Mouse (Mus musculus): ENCODE data around the gene Trmt61a. TPM values are rescaled to one million over a fixed set of nuclear protein-coding genes. Genes with fewer than 3 reads are reported as not detected.

Trmt61a gene
- polyA plus RNA-seq, 1 experiment from 2014 or later: 9.3 TPM

DNA sequence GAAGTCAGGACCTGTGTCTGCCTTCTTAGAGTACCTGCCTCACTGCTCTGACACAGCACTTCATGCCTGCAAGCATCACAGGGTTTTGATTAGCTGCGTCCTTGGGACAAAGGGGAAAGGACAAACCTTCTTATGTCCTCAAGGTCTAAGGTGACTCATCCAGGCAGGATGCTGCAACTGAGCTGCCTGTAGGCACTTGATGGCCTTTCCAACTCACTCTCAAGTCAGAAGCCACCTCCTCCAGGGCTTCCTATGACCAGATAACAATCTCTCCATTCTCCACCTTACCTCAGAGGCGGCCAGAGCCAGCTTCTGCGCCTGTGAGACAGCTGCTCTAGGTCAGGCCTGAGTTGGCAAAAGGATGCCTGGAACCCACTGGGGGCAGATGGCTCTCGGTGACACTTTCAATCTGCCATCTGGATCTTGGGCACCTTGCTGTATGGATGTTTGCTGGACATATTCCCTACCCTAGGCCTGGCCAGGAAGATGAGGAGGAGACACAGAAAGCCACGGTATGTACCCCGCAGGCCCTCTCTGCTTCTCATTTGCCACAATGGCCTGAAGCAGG is 20.5 kb downstream of the Trmt61a start:
- ATAC-seq (ENCODE audit: insufficient read depth): no peak
- Histone ChIP-seq H3K4me3 (ENCODE audit: low read depth, low read length) (no peak overlapping the region), H3K9ac (no peak overlapping the region), H3K4me2 (no peak overlapping the region), H3K4me1 (ENCODE audit: insufficient read depth) (peaks cover 20% of the 10 kb centered on the region), H3K27ac (ENCODE audit: low read depth) (no peak overlapping the region), H3K36me3 (ENCODE audit: insufficient read depth) (no peaks in the 10 kb centered on the region), H3K27me3 (ENCODE audit: insufficient read depth, low read length) (no peaks in the 10 kb centered on the region), H3K9me3 (ENCODE audit: low read depth, low read length) (no peaks in the 10 kb centered on the region)
- no peak for DNase-seq
- 78% methylated on average over 6 of the region's 6 CpGs for WGBS
- TF ChIP-seq CTCF (IDR thresholded peaks at IDR 0.05; ENCODE audit: low read depth): no peak

DNA sequence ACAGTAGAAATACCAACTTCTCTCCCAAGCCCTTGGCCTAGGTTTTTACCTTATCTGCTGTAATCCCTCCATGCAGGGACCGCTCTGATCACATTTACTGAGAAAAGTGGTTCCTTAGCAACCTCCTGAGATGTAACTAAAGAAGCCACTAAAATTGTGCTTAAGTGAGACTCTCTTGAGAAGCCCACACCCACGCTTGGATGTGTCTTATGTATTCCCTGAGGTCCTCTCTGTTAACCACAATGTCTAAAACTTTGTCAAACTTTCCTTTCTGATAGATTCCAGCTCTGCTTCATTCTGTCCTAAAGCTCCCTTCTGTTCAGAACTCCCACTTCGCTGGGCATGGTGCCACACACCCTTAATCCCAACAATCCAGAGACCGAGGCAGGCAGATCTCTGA is 21.6 kb downstream of the Trmt61a start:
- H3K9me3 ChIP-seq (ENCODE audit: low read depth, low read length): no peaks in the 10 kb centered on the region
- no peaks in the 10 kb centered on the region for H3K36me3 ChIP-seq (ENCODE audit: insufficient read depth)
- H3K4me1 ChIP-seq (ENCODE audit: insufficient read depth): peaks cover 10% of the 10 kb centered on the region
- no peak overlapping the region for H3K27ac ChIP-seq (ENCODE audit: low read depth)
- H3K4me3 ChIP-seq (ENCODE audit: low read depth, low read length): no peak overlapping the region
- no peak overlapping the region for H3K9ac ChIP-seq
- TF ChIP-seq CTCF (IDR thresholded peaks at IDR 0.05; ENCODE audit: low read depth): no peak
- no peaks in the 10 kb centered on the region for H3K27me3 ChIP-seq (ENCODE audit: insufficient read depth, low read length)
- no peak overlapping the region for H3K4me2 ChIP-seq
- no peak for DNase-seq
- WGBS: 79% methylated on average over 4 of the region's 4 CpGs
- ATAC-seq (ENCODE audit: insufficient read depth): no peak

DNA sequence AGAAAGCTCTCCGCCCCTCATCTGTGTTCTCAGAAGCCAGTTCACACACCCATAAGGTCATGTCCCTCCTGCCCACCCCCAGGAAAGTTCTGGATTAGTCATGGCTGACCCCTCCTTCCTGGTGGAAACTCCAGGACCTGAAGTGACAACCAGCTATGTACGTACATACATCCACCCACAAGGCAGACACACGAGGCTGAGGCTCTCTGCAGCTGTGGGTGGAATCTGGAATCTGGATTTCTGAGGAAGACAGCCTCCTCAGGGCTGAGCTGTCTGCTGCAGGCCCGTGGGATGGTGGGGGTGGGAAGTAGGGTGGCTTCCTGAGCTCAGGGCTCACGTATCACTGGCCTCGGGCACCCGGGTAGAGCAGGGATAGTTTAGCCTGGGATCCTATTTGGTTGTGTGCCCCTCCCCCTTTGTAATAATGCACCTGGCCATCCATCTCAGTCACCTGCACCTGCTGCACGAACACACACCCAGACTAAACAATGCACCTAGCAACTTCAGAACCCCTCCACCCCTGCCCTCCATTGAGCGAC is 23.1 kb downstream of the Trmt61a start:
- Histone ChIP-seq H3K4me3 (ENCODE audit: low read depth, low read length) (no peak overlapping the region), H3K9ac (no peak overlapping the region), H3K4me1 (ENCODE audit: insufficient read depth) (peaks cover 9% of the 10 kb centered on the region; the same call in 1 of the 2 replicates), H3K27me3 (ENCODE audit: insufficient read depth, low read length) (no peaks in the 10 kb centered on the region), H3K9me3 (ENCODE audit: low read depth, low read length) (no peaks in the 10 kb centered on the region), H3K27ac (ENCODE audit: low read depth) (no peak overlapping the region), H3K4me2 (no peak overlapping the region), H3K36me3 (ENCODE audit: insufficient read depth) (no peaks in the 10 kb centered on the region)
- no peak for DNase-seq
- whole genome bisulfite sequencing: 45% methylated on average over 9 of the region's 9 CpGs
- TF ChIP-seq CTCF (IDR thresholded peaks at IDR 0.05; ENCODE audit: low read depth): no peak
- no peak for ATAC-seq (ENCODE audit: insufficient read depth)

DNA sequence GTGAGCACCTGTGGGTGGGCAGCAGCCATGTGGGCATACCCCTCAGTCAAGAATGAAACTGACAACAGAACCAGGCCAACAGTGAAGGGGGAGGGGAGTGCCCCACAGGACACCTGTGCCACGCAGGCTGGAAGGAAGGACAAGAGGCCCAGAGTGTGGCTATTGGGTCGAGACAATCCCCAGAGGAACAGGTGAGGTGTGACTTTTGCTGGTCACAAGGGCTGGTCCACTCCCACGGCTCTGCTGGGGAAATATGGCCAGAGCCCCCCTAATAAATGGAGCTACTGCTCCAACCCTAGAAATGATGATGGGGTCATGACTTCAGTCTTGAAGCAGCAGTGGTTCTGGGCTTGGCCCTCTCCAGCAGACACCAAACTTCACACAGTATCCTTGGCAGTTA is 25.4 kb downstream of the Trmt61a start:
- H3K4me3 ChIP-seq (ENCODE audit: low read depth, low read length): no peak overlapping the region
- no peak overlapping the region for H3K27ac ChIP-seq (ENCODE audit: low read depth)
- no peak overlapping the region for H3K4me2 ChIP-seq
- H3K36me3 ChIP-seq (ENCODE audit: insufficient read depth): peaks cover 13% of the 10 kb centered on the region; the same call in 1 of the 2 replicates
- H3K9me3 ChIP-seq (ENCODE audit: low read depth, low read length): no peaks in the 10 kb centered on the region
- H3K27me3 ChIP-seq (ENCODE audit: insufficient read depth, low read length): no peaks in the 10 kb centered on the region
- 77% methylated on average over 3 of the region's 3 CpGs for whole genome bisulfite sequencing
- peaks cover 9% of the 10 kb centered on the region; the same call in 1 of the 2 replicates for H3K4me1 ChIP-seq (ENCODE audit: insufficient read depth)
- no peak for TF ChIP-seq CTCF (IDR thresholded peaks at IDR 0.05; ENCODE audit: low read depth)
- DNase-seq (no peak), ATAC-seq (ENCODE audit: insufficient read depth) (no peak)
- H3K9ac ChIP-seq: no peak overlapping the region

DNA sequence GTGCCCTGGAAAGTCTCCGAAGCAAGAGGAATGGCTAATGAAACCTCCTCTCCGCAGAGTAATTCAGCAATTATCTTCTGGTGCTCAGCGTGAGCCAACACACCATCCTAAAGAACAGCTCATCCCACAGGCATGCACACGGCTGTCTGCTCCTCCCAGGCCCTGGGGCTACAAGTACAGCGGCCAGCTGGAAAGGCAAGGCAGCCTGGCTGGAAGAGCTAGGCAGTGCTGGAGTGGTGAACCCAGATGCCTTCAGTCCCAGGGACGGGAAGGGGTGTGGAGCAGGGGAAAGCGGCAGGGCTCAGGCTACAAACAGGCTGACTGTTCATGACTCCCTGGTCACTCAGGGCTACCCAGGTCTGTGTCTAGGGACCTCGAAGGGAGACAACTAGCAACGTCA is 26.7 kb downstream of the Trmt61a start:
- DNase-seq (no peak), ATAC-seq (ENCODE audit: insufficient read depth) (peak; percentile 43; the same call in 1 of the 2 replicates)
- WGBS: 43% methylated on average over 9 of the region's 9 CpGs
- Histone ChIP-seq H3K4me1 (ENCODE audit: insufficient read depth) (peaks cover 9% of the 10 kb centered on the region; the same call in 1 of the 2 replicates), H3K4me3 (ENCODE audit: low read depth, low read length) (no peak overlapping the region), H3K27me3 (ENCODE audit: insufficient read depth, low read length) (no peaks in the 10 kb centered on the region), H3K4me2 (no peak overlapping the region), H3K27ac (ENCODE audit: low read depth) (peak overlapping the region; percentile 18; the same call in 1 of the 2 replicates), H3K36me3 (ENCODE audit: insufficient read depth) (peaks cover 25% of the 10 kb centered on the region), H3K9ac (no peak overlapping the region), H3K9me3 (ENCODE audit: low read depth, low read length) (no peaks in the 10 kb centered on the region)
- TF ChIP-seq CTCF (IDR thresholded peaks at IDR 0.05; ENCODE audit: low read depth): no peak

DNA sequence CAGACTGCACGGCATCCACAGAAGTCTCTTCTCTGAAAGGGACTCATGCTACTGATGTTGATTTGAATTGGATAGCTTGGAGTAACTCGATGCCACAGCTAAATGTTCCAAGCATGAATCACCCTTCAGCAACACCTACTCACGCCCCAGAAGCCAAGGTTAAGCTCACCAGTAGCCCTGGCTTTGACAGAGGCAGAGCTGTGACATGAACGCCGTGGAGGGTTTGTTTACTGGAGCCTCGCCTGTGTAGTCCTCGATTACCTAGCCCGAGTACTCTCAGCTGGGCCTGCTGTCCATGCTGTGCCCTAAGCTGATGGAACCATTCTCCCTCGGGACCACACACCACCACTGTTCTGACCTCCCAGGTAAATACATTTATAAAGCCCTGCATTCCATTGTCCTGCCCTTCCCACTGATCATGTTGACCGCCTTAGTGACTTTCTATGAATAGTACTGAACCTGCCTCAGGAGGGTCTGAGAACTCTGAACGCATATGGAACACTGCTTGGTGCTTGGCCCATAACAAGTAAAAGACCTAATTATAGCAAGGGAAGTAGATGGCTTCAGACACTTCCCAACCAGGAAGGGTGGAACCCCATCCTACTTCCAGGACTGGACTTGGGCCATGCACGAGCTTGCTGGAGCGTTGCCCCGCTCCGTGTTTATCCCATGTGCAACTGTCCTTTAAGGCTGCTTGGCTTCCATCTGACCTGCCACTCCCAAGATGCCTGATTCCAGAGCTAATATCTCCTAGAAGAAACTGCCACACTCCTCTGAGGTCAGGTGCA is 27.5 kb downstream of the Trmt61a start:
- H3K27ac ChIP-seq (ENCODE audit: low read depth): peak overlapping the region; percentile 20; the same call in 1 of the 2 replicates
- no peaks in the 10 kb centered on the region for H3K9me3 ChIP-seq (ENCODE audit: low read depth, low read length)
- peaks cover 9% of the 10 kb centered on the region; the same call in 1 of the 2 replicates for H3K4me1 ChIP-seq (ENCODE audit: insufficient read depth)
- H3K27me3 ChIP-seq (ENCODE audit: insufficient read depth, low read length): no peaks in the 10 kb centered on the region
- no peak overlapping the region for H3K4me2 ChIP-seq
- H3K9ac ChIP-seq: no peak overlapping the region
- H3K4me3 ChIP-seq (ENCODE audit: low read depth, low read length): no peak overlapping the region
- peak; percentile 37 for DNase-seq
- WGBS: 35% methylated on average over 15 of the region's 15 CpGs
- ATAC-seq (ENCODE audit: insufficient read depth): no peak
- H3K36me3 ChIP-seq (ENCODE audit: insufficient read depth): peaks cover 32% of the 10 kb centered on the region
- no peak for TF ChIP-seq CTCF (IDR thresholded peaks at IDR 0.05; ENCODE audit: low read depth)

DNA sequence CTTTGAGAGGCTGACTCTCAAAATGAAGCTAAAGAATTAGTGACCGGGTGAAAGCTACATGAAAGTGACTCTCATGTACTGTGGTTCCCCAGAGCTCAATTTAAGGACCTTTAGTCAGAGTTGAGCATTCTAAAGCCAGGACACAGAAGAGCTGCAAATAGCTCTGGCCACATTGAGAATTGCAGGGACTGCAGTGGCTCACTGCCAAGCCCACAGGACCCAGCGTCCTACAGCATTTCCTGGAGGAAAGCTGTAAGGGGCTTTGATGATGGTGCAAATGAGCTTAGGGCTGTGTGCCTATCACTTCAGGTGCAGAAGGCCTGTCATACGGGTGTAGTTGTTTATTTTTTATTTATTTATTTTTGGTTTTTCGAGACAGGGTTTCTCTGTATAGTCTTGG is 30.3 kb downstream of the Trmt61a start:
- Histone ChIP-seq H3K27ac (ENCODE audit: low read depth) (no peak overlapping the region), H3K4me2 (no peak overlapping the region), H3K9me3 (ENCODE audit: low read depth, low read length) (no peaks in the 10 kb centered on the region), H3K36me3 (ENCODE audit: insufficient read depth) (peaks cover 40% of the 10 kb centered on the region), H3K4me3 (ENCODE audit: low read depth, low read length) (no peak overlapping the region), H3K9ac (no peak overlapping the region), H3K4me1 (ENCODE audit: insufficient read depth) (peaks cover 9% of the 10 kb centered on the region; the same call in 1 of the 2 replicates), H3K27me3 (ENCODE audit: insufficient read depth, low read length) (no peaks in the 10 kb centered on the region)
- WGBS: 65% methylated on average over 4 of the region's 4 CpGs
- peak; percentile 52 for DNase-seq
- ATAC-seq (ENCODE audit: insufficient read depth): no peak
- TF ChIP-seq CTCF (IDR thresholded peaks at IDR 0.05; ENCODE audit: low read depth): no peak
